Comparison of ENCODE assay signal across 9 mouse cellular contexts in genomic region chr13:44704036-44704801, GRCm38 (mm10).
"Had no signal": no experiment of that assay in that cellular context is flagged by ENCODE, and none has a peak within 500 bp of the region (broad histone marks: within the 10 kb centered on the region; RNA-seq: fewer than 3 reads in every experiment).

No protein-coding gene starts in this region.

- H3K36me3 ChIP-seq: limb, embryonic 12.5 days; liver, embryonic 13.5 days; lung, embryonic 15.5 days; midbrain, embryonic 13.5 days; neural tube, embryonic 15.5 days had no signal

- H3K9me3 ChIP-seq: limb, embryonic 12.5 days; liver, embryonic 13.5 days; lung, embryonic 15.5 days; midbrain, embryonic 13.5 days; neural tube, embryonic 15.5 days had no signal

- H3K9ac ChIP-seq: limb, embryonic 12.5 days; liver, embryonic 13.5 days; liver, postnatal 0 days; lung, embryonic 15.5 days; midbrain, embryonic 13.5 days; neural tube, embryonic 15.5 days had no signal

- ATAC-seq: liver, postnatal 0 days; midbrain, embryonic 13.5 days had no signal

- DNase-seq: kidney, adult 18-20 months; liver; liver, embryonic 13.5 days; liver, postnatal 0 days; thymus, postnatal 4 days had no signal

- H3K4me3 ChIP-seq: limb, embryonic 12.5 days; liver, embryonic 13.5 days; lung, embryonic 15.5 days; midbrain, embryonic 13.5 days; neural tube, embryonic 15.5 days had no signal

- H3K4me2 ChIP-seq: limb, embryonic 12.5 days; liver, embryonic 13.5 days; lung, embryonic 15.5 days; midbrain, embryonic 13.5 days; neural tube, embryonic 15.5 days had no signal

- H3K27me3 ChIP-seq: limb, embryonic 12.5 days; liver, embryonic 13.5 days; lung, embryonic 15.5 days; midbrain, embryonic 13.5 days; neural tube, embryonic 15.5 days had no signal

- H3K27ac ChIP-seq: limb, embryonic 12.5 days; liver, embryonic 13.5 days; lung, embryonic 15.5 days; midbrain, embryonic 13.5 days; neural tube, embryonic 15.5 days had no signal
